Mouse (Mus musculus) lung, postnatal 0 days (tissue): Measurements from ENCODE around the gene Gm34653. TPM values are rescaled to one million over a fixed set of nuclear protein-coding genes. Genes with fewer than 3 reads are reported as not detected.

ENCODE experiments used
- ATAC-seq: fragments of 200-750 bp; cut with Nextera tagmentation; 2 replicates; pipeline ENCODE4 v1.8.0; 2017; ENCODE audit warnings: moderate library complexity
- DNase-seq: peaks from one replicate; pipeline ENCODE4 v3.0.0-alpha.2; 2016; ENCODE audit warnings: low spot score
- H3K27ac ChIP-seq: fragments of 300-500 bp; sonication (generic); 2 replicates; pipeline ENCODE4 v1.5.1; 2014; ENCODE audit warnings: antibody characterized with exemption, mild to moderate bottlenecking, low read length, mixed read lengths
- H3K27me3 ChIP-seq: fragments of 300-500 bp; sonication (generic); replicated peaks from 2 replicates; pipeline ENCODE4 v1.6.1; 2014; ENCODE audit warnings: low read length, mixed read lengths; ENCODE audit not compliant: insufficient read depth
- H3K36me3 ChIP-seq: fragments of 300-500 bp; sonication (generic); 2 replicates; pipeline ENCODE4 v1.6.1; 2014; ENCODE audit warnings: low read length, mixed read lengths; ENCODE audit not compliant: insufficient read depth
- H3K4me1 ChIP-seq: fragments of 300-500 bp; sonication (generic); 2 replicates; pipeline ENCODE4 v1.6.1; 2014; ENCODE audit warnings: antibody characterized with exemption, low read depth, low read length, mixed read lengths; ENCODE audit not compliant: insufficient read depth
- H3K4me2 ChIP-seq: fragments of 300-500 bp; sonication (generic); replicated peaks from 2 replicates; pipeline ENCODE4 v1.6.1; 2014; ENCODE audit warnings: low read depth, mild to moderate bottlenecking, low read length, moderate library complexity, mixed read lengths
- H3K4me3 ChIP-seq: fragments of 300-500 bp; sonication (generic); 2 replicates; pipeline ENCODE4 v1.5.1; 2014; ENCODE audit warnings: low read depth, low read length
- H3K9ac ChIP-seq: fragments of 300-500 bp; sonication (generic); replicated peaks from 2 replicates; pipeline ENCODE4 v1.6.1; 2014; ENCODE audit warnings: low read depth, mild to moderate bottlenecking
- H3K9me3 ChIP-seq: fragments of 300-500 bp; sonication (generic); 2 replicates; pipeline ENCODE4 v1.6.1; 2016; ENCODE audit warnings: low read length, mixed read lengths
- CTCF ChIP-seq: IDR thresholded peaks from 2 replicates; pipeline ENCODE4 v1.5.1; 2016; ENCODE audit warnings: antibody characterized with exemption, mild to moderate bottlenecking
- EP300 ChIP-seq: IDR thresholded peaks from 2 replicates; pipeline ENCODE4 v1.6.1; 2016; ENCODE audit warnings: antibody characterized with exemption, mild to moderate bottlenecking, control low read depth
- WGBS: fragments of 180-500 bp; shearing (Covaris S2); extraction: QIAGEN DNeasy Blood & Tissue Kit; methylation state at CpG from one replicate; pipeline ENCODE4 v1.1.7; 2014; 5-methylcytosine and 5-hydroxymethylcytosine counted together
- polyA plus RNA-seq: library from polyadenylated mRNA; unstranded; fragments of >200 nt; fragmentation: Nextera tagmentation; extraction: Ambion mirVana; gene quantifications from 2 replicates; pipeline ENCODE4 v1.2.1, GENCODE M21; 2015

Gene Gm34653
- polyA plus RNA-seq, 1 experiment from 2014 or later, result not detected

DNA sequence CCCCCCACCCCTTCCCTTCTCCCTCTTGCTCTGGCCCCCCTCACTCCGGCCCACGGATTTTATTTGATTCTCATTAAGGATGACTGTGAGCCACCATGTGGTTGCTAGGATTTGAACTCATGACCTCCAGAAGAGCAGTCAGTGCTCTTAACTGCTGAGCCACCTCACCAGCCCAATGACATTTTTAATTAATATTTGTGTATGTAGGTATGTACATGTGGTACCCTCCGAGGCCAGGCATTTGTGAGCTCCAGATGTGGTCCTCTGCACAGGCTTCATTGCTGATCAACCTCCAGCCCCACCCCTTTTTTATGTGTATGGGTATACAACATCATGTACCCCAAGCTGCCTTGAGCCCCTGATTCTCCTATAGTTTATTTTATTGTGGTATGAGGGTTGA lies 29.1 kb upstream of the Gm34653 start:
- no peak overlapping the region for H3K4me2 ChIP-seq
- peaks cover 5% of the 10 kb centered on the region; the same call in 1 of the 2 replicates for H3K4me1 ChIP-seq
- H3K9ac ChIP-seq, result no peak overlapping the region
- no peaks in the 10 kb centered on the region for H3K9me3 ChIP-seq
- H3K4me3 ChIP-seq, result no peak overlapping the region
- no peak for DNase-seq
- 62% methylated on average over 3 of the region's 3 CpGs for WGBS
- H3K36me3 ChIP-seq, result no peaks in the 10 kb centered on the region
- H3K27me3 ChIP-seq, result no peaks in the 10 kb centered on the region
- ATAC-seq, result no peak
- TF ChIP-seq EP300, result no peak
- no peak for TF ChIP-seq CTCF
- H3K27ac ChIP-seq, result no peak overlapping the region

DNA sequence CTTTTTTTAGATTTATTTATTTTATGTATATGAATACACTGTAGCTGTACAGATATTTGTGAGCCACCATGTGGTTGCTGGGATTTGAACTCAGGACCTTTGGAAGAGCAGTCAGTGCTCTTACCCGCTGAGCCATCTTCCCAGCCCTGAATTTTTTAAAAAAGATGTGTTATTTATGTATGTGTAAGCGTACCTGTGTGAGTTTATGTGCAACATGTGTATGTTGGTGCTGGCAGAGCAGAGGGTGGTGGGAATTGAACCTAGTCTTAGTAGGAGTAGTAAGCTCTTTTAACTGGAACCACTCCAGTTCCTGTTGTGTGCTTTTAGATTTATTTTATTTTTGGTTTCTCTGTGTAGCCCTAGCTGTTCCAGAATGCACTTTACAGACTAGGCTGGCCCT lies 28.6 kb upstream of the Gm34653 start:
- Histone ChIP-seq H3K4me2 (no peak overlapping the region), H3K9me3 (no peaks in the 10 kb centered on the region), H3K36me3 (no peaks in the 10 kb centered on the region), H3K9ac (no peak overlapping the region), H3K27ac (no peak overlapping the region), H3K4me1 (peaks cover under 1% of the 10 kb centered on the region; the same call in 1 of the 2 replicates), H3K27me3 (no peaks in the 10 kb centered on the region), H3K4me3 (no peak overlapping the region)
- WGBS, result 98% methylated on average over 2 of the region's 2 CpGs
- TF ChIP-seq EP300 (no peak), CTCF (no peak)
- ATAC-seq, result no peak
- no peak for DNase-seq

DNA sequence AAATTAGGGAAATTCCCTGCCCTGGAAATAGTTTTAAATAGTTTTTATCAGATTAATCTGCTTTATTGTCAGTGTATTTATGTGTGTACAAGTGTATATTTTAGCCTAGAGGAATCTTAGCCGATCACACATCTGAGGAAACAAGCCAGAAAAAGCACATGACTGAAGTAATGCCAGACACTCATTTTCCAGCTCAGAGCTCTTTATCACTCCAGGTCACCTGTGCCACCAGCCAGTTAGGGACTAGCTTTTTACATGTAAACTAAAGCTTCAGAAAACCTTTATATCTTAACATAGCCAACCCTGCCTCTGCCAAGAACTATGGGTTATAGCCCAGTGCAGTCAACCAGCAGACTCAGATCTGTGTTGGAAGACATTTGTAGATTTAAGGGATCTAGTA lies 28.0 kb upstream of the Gm34653 start:
- Histone ChIP-seq H3K9me3 (no peaks in the 10 kb centered on the region), H3K36me3 (no peaks in the 10 kb centered on the region), H3K4me3 (no peak overlapping the region), H3K4me2 (no peak overlapping the region), H3K9ac (no peak overlapping the region), H3K27ac (no peak overlapping the region), H3K27me3 (no peaks in the 10 kb centered on the region), H3K4me1 (no peaks in the 10 kb centered on the region; the same call in 1 of the 2 replicates)
- no peak for ATAC-seq
- no peak for DNase-seq
- TF ChIP-seq EP300, result no peak
- no peak for TF ChIP-seq CTCF
- 56% methylated on average over 1 of the region's 1 CpGs for WGBS

DNA sequence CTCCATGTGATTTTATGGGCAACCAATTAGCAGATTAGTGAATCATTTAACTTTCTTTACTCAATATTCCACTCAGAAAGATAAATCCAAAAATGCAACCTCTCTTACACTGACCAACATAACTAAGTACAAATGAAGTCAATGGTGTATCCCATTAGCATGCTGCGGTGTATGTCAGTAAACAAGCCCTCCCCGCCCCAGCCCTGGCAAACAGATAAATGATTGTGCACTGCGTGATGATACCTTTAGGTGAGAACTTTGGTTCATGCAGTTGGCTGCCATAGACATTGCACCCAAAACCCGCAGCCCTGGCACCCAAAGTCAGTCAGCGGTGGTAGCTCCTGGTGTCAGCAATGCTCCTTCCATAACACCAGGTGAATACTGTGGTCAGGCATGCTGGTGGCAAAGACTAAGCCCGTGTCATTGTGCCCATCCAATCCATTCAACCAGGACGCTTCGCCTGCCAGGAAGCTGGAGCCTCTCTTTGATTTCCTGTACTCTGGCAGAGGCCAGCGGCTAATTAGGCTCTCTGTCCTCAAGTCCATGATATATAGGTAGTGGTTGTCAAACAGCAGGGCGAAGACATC lies 27.4 kb upstream of the Gm34653 start:
- Histone ChIP-seq H3K36me3 (no peaks in the 10 kb centered on the region), H3K27me3 (no peaks in the 10 kb centered on the region), H3K4me3 (no peak overlapping the region), H3K4me1 (no peaks in the 10 kb centered on the region), H3K4me2 (no peak overlapping the region), H3K9me3 (no peaks in the 10 kb centered on the region), H3K9ac (no peak overlapping the region), H3K27ac (no peak overlapping the region)
- TF ChIP-seq CTCF (no peak), EP300 (no peak)
- WGBS, result 80% methylated on average over 10 of the region's 10 CpGs
- DNase-seq (no peak), ATAC-seq (no peak)

DNA sequence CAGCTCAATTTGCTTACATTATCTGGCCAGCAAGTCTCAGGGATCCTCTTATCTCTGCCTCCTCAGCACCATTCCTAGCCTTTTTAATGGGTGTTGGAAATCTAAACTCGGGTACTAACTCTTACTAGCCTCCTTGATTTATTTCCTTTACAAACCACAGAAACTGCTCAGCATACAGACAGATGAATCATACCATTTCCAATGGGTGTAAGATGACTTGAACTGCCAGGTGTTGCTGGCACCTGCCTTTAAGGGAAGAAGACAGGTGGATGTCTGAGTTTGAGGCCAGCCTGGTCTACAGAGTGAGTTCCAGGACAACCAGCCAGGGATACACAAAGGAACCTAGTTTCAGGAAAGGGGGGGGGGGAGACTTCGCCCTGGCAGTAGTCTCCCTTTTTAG lies 24.8 kb upstream of the Gm34653 start:
- Histone ChIP-seq H3K4me1 (no peaks in the 10 kb centered on the region), H3K9me3 (no peaks in the 10 kb centered on the region), H3K9ac (no peak overlapping the region), H3K4me2 (no peak overlapping the region), H3K27ac (no peak overlapping the region), H3K36me3 (no peaks in the 10 kb centered on the region), H3K27me3 (no peaks in the 10 kb centered on the region), H3K4me3 (no peak overlapping the region)
- no peak for ATAC-seq
- no peak for DNase-seq
- TF ChIP-seq EP300, result no peak
- no peak for TF ChIP-seq CTCF
- 56% methylated on average over 2 of the region's 2 CpGs for WGBS

DNA sequence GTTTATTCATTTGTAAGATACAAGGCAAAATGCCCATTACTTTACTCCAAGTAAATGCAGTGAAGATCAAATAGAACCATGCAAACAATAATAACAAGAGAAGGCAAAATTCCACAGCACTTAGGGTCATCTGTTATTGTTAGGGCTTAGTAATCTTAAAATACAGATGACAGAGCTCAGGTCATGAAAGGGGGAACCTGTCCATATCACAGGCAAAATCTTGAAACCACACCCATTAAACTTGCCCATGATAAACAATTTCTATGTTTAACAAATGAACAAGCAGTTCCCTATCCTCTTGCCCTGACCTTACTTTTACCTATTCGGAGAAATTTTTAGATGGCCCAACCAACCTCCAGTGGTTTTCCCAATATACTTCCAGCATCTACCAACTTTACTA lies 23.2 kb upstream of the Gm34653 start:
- no peaks in the 10 kb centered on the region for H3K9me3 ChIP-seq
- WGBS, result 96% methylated on average over 1 of the region's 1 CpGs
- no peak for ATAC-seq
- H3K36me3 ChIP-seq, result no peaks in the 10 kb centered on the region
- H3K4me2 ChIP-seq, result no peak overlapping the region
- H3K27ac ChIP-seq, result no peak overlapping the region
- no peak for DNase-seq
- no peaks in the 10 kb centered on the region for H3K27me3 ChIP-seq
- no peaks in the 10 kb centered on the region for H3K4me1 ChIP-seq
- H3K9ac ChIP-seq, result no peak overlapping the region
- TF ChIP-seq CTCF (no peak), EP300 (no peak)
- H3K4me3 ChIP-seq, result no peak overlapping the region

DNA sequence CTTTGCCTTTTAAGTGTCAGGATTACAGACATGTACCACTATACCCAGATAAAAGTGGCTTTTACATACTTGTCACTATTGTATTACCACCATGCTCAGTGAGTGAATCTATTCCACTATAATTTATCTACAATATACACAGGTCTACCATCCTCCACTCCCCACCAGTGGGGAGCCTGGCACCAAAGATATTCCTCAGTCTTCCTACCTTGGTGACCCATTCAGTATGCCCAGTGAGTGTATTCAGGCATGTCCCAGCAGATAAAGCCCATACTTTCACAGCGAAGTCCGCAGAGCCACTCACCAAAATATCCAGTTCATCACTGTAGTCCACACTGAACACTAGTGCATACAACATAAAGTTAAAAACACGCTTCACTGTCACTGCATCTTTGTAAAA lies 22.0 kb upstream of the Gm34653 start:
- Histone ChIP-seq H3K4me2 (no peak overlapping the region), H3K9ac (no peak overlapping the region), H3K4me3 (no peak overlapping the region), H3K27me3 (no peaks in the 10 kb centered on the region), H3K4me1 (no peaks in the 10 kb centered on the region), H3K9me3 (no peaks in the 10 kb centered on the region), H3K27ac (no peak overlapping the region), H3K36me3 (no peaks in the 10 kb centered on the region)
- ATAC-seq (no peak), DNase-seq (no peak)
- WGBS, result 92% methylated on average over 3 of the region's 3 CpGs
- TF ChIP-seq EP300 (no peak), CTCF (no peak)
